Mouse (Mus musculus): Measurements from ENCODE around the gene Fkrp. TPM values are rescaled to one million over a fixed set of nuclear protein-coding genes. Genes with fewer than 3 reads are reported as not detected.

The Fkrp gene
- 21.0 TPM for total RNA-seq (2023)

DNA sequence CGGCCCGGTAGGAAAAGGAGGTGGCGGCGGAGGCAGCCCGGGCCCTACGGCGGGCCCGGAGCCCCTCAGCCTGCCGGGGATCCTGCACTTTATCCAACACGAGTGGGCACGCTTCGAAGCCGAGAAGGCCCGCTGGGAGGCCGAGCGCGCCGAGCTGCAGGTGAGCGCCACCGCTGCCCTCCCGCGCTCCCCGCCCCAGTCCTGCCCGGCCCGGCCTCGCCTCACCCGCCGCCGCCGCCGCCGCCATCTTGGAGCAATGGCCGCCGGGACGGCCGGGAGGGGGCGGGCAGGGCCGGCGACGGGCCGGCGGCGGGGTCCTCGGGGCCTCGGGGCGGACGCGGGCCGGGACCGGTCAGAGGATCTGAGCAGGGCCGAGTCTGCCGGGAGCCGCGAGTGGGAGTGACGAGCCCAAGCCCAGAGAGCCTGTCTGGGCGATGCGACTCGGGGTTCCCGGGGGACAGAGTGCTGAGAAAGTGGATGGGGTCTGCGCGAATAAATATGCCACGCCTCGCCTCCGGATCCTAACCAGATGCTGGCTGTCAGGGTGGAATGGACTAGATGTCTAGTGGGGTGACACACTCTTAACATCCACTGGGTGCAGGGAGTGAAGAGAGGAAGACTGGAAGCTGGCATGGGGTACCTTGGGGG lies at the start of gene Fkrp:
Gene Fkrp, minus strand, starts transcription at position 258 of the 648 bp plus-strand sequence.

DNA sequence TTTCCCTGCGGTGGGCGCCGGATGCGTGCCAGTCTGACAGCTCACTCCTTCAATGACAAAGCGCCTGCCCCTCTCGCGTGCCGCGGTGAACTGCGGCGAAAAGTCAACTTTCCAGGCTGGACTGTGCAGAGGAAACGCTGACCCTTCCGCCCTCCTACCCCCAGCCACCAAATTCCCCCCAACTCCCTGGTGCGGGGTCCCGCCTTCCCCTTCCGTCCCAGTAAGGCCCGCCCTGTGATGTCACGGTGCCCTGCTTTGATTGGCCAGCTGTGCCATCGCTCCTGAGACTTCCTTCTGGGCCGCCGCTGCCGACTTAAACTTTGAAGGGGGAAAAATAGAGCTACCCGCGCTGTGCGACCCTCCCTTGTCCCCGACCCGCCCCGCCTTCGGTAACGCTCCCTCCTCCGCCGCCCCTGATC lies 26.1 kb upstream of the Fkrp start, which contains the start of gene Prkd2:
Gene Prkd2, plus strand, starts transcription at position 258 of the 419 bp plus-strand sequence.

DNA sequence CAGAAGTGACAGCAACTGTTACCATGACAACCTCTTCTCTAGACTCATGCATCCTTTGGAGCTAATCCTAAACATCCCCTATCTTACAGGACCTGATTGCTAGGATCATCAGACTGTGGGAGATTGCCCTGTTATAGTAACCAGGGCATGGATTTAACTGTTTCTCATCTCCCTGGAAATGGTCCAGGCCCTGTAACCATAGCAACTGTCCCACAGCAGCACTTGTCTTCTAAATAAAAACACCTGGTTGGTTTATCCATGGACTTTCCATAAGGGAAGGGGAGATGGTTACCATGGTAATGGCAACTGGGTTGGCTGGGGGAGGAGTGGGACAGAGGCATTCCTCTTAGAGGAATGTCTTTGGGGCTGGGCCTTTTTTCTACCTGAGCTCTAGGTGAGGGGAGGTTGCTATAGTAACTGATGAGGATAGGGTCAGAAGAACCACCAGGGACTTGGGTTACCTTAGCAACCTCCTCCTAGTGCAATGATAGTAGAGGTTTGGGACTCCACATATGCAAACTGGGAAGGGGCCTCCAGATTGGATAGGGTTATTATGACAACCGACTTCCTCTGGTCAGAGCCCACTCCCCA lies 1.1 kb downstream of the Fkrp start, which contains the start of gene Strn4:
Gene Strn4, plus strand, starts transcription at position 539 of the 591 bp plus-strand sequence.

DNA sequence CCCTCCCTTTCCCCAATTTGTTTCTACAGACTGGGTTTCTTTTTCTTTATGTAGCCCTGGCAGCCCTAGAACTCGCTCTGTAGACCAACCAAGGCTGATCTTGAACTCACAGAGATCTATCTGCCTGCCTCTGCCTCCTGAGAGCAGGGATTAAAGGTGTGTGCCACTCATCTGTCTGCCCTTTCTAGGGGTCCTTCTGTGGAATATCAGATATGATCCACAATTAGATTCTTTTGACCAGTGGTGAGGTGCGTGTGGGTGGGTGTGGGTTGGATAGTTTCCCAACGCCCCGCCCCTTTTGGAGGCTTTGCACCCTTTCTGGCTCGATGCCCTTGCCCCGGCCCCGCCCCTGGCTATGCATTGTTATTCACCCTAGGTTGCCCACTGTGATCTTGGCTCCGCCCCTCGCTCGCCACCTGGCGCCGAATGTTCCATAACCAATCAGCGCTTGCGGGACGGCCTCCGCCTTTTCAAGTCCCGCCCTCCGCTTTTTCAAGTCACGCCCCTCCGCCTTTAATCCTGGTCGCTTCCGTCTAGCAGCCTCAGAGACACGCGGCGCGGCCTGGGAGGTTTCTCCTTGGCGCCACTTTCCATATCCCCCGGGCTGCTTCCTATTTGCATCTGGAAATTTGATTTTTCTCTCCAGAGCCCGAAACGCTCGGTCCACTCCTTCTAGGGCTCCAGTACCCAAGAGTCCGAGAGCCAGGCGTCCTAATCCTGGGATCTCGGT lies 35.5 kb downstream of the Fkrp start, which contains the start of gene Slc1a5:
Gene Slc1a5, plus strand, starts transcription at position 516 of the 730 bp plus-strand sequence.

Other genes starting within 250 kb of the Fkrp start
- 20.6 TPM for gene Arhgap35, start 201.7 kb downstream of the Fkrp start, total RNA-seq (2023)
- not detected for gene Ceacam15, start 141.0 kb downstream of the Fkrp start, total RNA-seq (2023)
- not detected for gene Ceacam9, start 94.8 kb downstream of the Fkrp start, total RNA-seq (2023)
- 68.3 TPM for gene Ap2s1, start 78.3 kb downstream of the Fkrp start, total RNA-seq (2023)
- 164 TPM for gene Slc1a5, start 35.4 kb downstream of the Fkrp start, total RNA-seq (2023)
- 126 TPM for gene Strn4, start 843 bp downstream of the Fkrp start, total RNA-seq (2023)
- 231 TPM for gene Prkd2, start 26.2 kb upstream of the Fkrp start, total RNA-seq (2023)
- gene Dact3, start 58.6 kb upstream of the Fkrp start, total RNA-seq (2023): 0.34 TPM
- not detected for gene Gng8, start 75.1 kb upstream of the Fkrp start, total RNA-seq (2023)
- 0.31 TPM for gene Ptgir, start 89.8 kb upstream of the Fkrp start, total RNA-seq (2023)
- 91.8 TPM for gene Calm3, start 107.4 kb upstream of the Fkrp start, total RNA-seq (2023)
- gene Pnmal2, start 128.0 kb upstream of the Fkrp start, total RNA-seq (2023): not detected
- not detected for gene Pnmal1, start 142.9 kb upstream of the Fkrp start, total RNA-seq (2023)
- 1.2 TPM for gene Gm42372, start 166.4 kb upstream of the Fkrp start, total RNA-seq (2023)
- 0.09 TPM for gene Ccdc8, start 176.0 kb upstream of the Fkrp start, total RNA-seq (2023)
- gene Ppp5c, start 211.2 kb upstream of the Fkrp start, total RNA-seq (2023): 85.9 TPM
- not detected for gene Hif3a, start 245.7 kb upstream of the Fkrp start, total RNA-seq (2023)